Mouse (Mus musculus) ES-Bruce4 (cell line): ENCODE data around the gene Akap5.

Source experiments
- CTCF ChIP-seq: IDR thresholded peaks from one replicate; pipeline ENCODE4 v1.8.1; 2011; ENCODE audit warnings: low read depth, low read length
- EP300 ChIP-seq: IDR thresholded peaks from 2 replicates; pipeline ENCODE4 v1.6.1; 2011; ENCODE audit warnings: low read depth, low read length; ENCODE audit not compliant: insufficient read depth

DNA sequence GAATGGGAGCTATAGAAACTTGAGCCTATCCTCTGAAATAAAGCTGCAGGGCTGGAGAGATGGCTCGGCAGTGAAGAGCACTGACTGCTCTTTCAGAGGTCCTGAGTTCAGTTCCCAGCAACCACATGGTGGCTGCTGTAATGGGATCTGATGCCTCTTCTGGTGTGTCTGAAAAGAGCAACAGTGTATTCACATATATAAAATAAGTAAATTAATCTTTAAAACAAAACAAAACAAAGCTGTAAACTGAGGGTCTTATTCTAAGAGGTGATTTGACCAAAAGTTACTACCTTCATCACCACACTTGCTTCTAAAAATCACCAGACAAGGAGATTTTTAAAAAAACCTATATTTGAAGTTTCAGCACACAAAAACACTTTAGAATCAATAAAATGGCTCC is 36.2 kb downstream of the Akap5 start:
- no peak for TF ChIP-seq CTCF
- TF ChIP-seq EP300: no peak
